Mouse (Mus musculus) bone marrow macrophage, adult 2 months (primary cell): ENCODE results near the gene Klhl8.

ENCODE experiments used
- CTCF ChIP-seq: IDR thresholded peaks from 2 replicates; pipeline ENCODE4 v1.5.1; 2012; ENCODE audit warnings: low read depth, mild to moderate bottlenecking, low read length, moderate library complexity
- POLR2A ChIP-seq: IDR thresholded peaks from 2 replicates; pipeline ENCODE4 v1.6.1; 2012; ENCODE audit warnings: mild to moderate bottlenecking, low read depth, low read length, borderline replicate concordance

DNA sequence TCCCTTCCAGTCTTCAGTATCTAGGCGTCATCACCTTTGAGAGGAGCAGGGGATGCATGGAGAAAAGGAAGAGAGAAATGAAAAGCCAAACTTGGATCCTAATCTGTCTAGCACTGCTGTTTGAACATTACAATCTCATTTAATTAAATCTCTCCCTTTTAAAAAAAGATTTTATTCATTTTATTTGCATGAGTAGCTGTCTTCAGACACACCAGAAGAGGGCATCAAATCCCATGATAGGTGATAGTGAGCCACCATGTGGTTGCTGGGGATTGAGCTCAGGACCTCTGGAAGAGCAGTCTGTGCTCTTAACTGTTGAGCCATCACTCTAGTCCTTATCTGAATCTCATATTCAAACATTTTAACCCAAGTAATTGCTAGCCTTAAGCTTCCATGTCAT, 80.2 kb downstream of the Klhl8 start:
- no peak for TF ChIP-seq CTCF
- TF ChIP-seq POLR2A, result no peak
